Mouse (Mus musculus): ENCODE results near the gene Isg20. TPM values are rescaled to one million over a fixed set of nuclear protein-coding genes. Genes with fewer than 3 reads are reported as not detected.
A peak's percentile ranks its signal among the peaks of the same experiment; 100 is the strongest.

Isg20 gene
- total and polyA plus RNA-seq, 3 experiments = 63.1 to 240 (median 105) TPM

DNA sequence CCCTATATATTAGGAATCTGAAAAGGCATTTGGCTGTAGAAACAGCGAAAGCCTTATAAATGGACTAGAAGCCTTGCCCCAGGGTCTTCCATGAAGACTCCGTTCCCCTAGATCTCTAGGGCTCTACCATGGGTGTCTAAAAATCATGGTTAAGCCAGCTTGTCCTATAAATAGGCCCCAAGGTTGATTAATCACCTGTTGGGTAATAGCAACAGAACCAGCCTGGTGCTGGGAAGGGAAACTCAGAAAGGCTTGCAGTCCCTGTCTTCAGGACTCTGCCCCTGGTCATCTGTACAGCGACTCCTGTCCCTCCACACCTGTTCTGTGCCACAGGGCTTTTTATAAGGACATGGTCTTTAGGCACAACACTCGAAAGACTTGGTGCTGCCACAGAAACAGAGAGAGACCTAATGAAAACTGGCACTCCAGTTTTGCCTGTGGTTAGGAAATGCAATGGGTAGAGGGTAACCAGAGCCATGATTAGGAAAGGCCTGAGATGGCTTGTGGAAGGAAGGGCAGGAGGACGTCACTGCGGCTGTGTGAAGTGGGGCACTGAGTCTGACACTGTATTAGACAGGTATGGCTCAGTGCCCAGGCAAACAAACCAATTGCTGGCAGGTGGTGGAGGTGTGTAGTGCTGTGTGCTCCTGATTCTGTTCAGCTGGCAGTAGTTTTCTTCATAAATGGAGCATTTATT lies 9.9 kb upstream of the Isg20 start:
- Histone ChIP-seq H3K4me3 (ENCODE audit: control insufficient read depth in 1 of 2, insufficient read depth in 1 of 2, low read depth in 2 of 2, low read length in 2 of 2) (no peak overlapping the region), H3K4me1 (ENCODE audit: control insufficient read depth in 1 of 2, insufficient read depth in 2 of 2, low read length in 2 of 2) (peaks cover 0 to 6% of the 10 kb centered on the region in 2 experiments; a peak in 1 of 4 replicates), H3K27ac (ENCODE audit: control insufficient read depth, low read depth, low read length) (no peak overlapping the region), H3K9ac (ENCODE audit: control insufficient read depth, low read depth, low read length, poor library complexity, severe bottlenecking) (no peak overlapping the region), H3K36me3 (ENCODE audit: control insufficient read depth in 1 of 2, insufficient read depth in 2 of 2, low read length in 2 of 2) (peaks cover 2 to 10% of the 10 kb centered on the region in 2 experiments), H3K9me3 (replicated peaks; ENCODE audit: insufficient read depth, low read length) (no peaks in the 10 kb centered on the region), H3K79me2 (ENCODE audit: control insufficient read depth, insufficient read depth, low read length, poor library complexity) (peaks cover 28% of the 10 kb centered on the region), H3K27me3 (ENCODE audit: control insufficient read depth in 1 of 2, insufficient read depth in 2 of 2, low read length in 2 of 2) (no peaks in the 10 kb centered on the region)
- no peak for DNase-seq (ENCODE audit: low read depth, low spot score)
- TF ChIP-seq UBTF (IDR thresholded peaks at IDR 0.05; ENCODE audit: borderline replicate concordance, insufficient read depth, low read depth, low read length) (no peak), POLR2A (IDR thresholded peaks at IDR 0.05; ENCODE audit: control insufficient read depth in 1 of 2, insufficient read depth in 1 of 2, low read depth in 1 of 2, low read length in 2 of 2, poor library complexity in 1 of 2) (0 out of 4 replicates have a peak, but pooled peaks of 1 of the 2 experiments have one; percentile 5), SIN3A (IDR thresholded peaks at IDR 0.05; ENCODE audit: low read length) (no peak)

DNA sequence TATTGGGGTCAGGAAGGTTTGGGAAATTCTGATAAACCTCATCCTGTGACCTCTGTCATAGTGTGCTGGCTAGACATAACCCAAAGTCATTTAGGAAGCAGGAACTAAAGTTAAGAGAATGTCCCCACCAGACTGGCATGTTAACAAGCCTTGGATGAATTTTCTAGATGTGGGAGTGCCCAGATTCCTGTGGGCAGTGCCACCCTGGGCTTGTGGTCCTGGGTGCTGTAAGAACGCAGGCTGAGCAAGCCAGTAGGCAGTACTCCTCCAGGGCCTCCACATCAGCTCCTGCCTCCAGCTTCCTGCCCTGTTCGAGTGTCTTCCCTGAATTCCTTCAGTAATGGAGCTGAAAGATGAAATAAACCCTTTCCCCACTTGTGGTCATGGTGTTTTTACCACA lies 9.0 kb upstream of the Isg20 start:
- no peak for DNase-seq (ENCODE audit: low read depth, low spot score)
- H3K4me3 ChIP-seq (ENCODE audit: control insufficient read depth in 1 of 2, insufficient read depth in 1 of 2, low read depth in 2 of 2, low read length in 2 of 2) = no peak overlapping the region
- H3K79me2 ChIP-seq (ENCODE audit: control insufficient read depth, insufficient read depth, low read length, poor library complexity) = peaks cover 23% of the 10 kb centered on the region
- no peak overlapping the region for H3K27ac ChIP-seq (ENCODE audit: control insufficient read depth, low read depth, low read length)
- H3K9ac ChIP-seq (ENCODE audit: control insufficient read depth, low read depth, low read length, poor library complexity, severe bottlenecking) = no peak overlapping the region
- H3K27me3 ChIP-seq (ENCODE audit: control insufficient read depth in 1 of 2, insufficient read depth in 2 of 2, low read length in 2 of 2) = no peaks in the 10 kb centered on the region
- peaks cover 0 to 5% of the 10 kb centered on the region in 2 experiments; a peak in 1 of 4 replicates for H3K4me1 ChIP-seq (ENCODE audit: control insufficient read depth in 1 of 2, insufficient read depth in 2 of 2, low read length in 2 of 2)
- H3K9me3 ChIP-seq (replicated peaks; ENCODE audit: insufficient read depth, low read length) = no peaks in the 10 kb centered on the region
- peaks cover 0 to 12% of the 10 kb centered on the region in 2 experiments; a peak in 2 of 4 replicates for H3K36me3 ChIP-seq (ENCODE audit: control insufficient read depth in 1 of 2, insufficient read depth in 2 of 2, low read length in 2 of 2)
- TF ChIP-seq ELF1 (IDR thresholded peaks at IDR 0.05; ENCODE audit: low read depth, low read length) (no peak), KAT2A (conservative IDR thresholded peaks at IDR 0.05; ENCODE audit: low read depth, low read length) (no peak), ZKSCAN1 (IDR thresholded peaks at IDR 0.05; ENCODE audit: low read depth, low read length) (no peak), UBTF (IDR thresholded peaks at IDR 0.05; ENCODE audit: borderline replicate concordance, insufficient read depth, low read depth, low read length) (no peak), ZC3H11A (IDR thresholded peaks at IDR 0.05; ENCODE audit: low read depth, low read length) (no peak), MYB (IDR thresholded peaks at IDR 0.05; ENCODE audit: low read depth, low read length) (no peak), NELFE (IDR thresholded peaks at IDR 0.05; ENCODE audit: low read depth, low read length) (no peak), HCFC1 (IDR thresholded peaks at IDR 0.05; ENCODE audit: low read depth, low read length) (no peak), MAFK (IDR thresholded peaks at IDR 0.05; ENCODE audit: borderline replicate concordance, low read depth, low read length) (no peak), MYC (IDR thresholded peaks at IDR 0.05; ENCODE audit: low read depth, low read length) (no peak), MAX (IDR thresholded peaks at IDR 0.05; ENCODE audit: low read length) (no peak), CTCF (IDR thresholded peaks at IDR 0.05 in 2 of 3, conservative IDR thresholded peaks at IDR 0.05 in 1 of 3; ENCODE audit: control insufficient read depth in 1 of 3, insufficient read depth in 1 of 3, low read depth in 2 of 3, low read length in 3 of 3, poor library complexity in 1 of 3, severe bottlenecking in 1 of 3) (no peak), ZNF384 (IDR thresholded peaks at IDR 0.05; ENCODE audit: low read depth, low read length) (no peak), SMC3 (IDR thresholded peaks at IDR 0.05; ENCODE audit: low read depth, low read length) (no peak), USF2 (IDR thresholded peaks at IDR 0.05; ENCODE audit: borderline replicate concordance in 1 of 2, insufficient read depth in 1 of 2, low read depth in 1 of 2, low read length in 2 of 2) (no peak), GATA1 (IDR thresholded peaks at IDR 0.05; ENCODE audit: low read depth, low read length) (no peak), MXI1 (IDR thresholded peaks at IDR 0.05; ENCODE audit: low read depth, low read length) (no peak), EP300 (IDR thresholded peaks at IDR 0.05; ENCODE audit: low read depth in 1 of 2, low read length in 2 of 2) (no peak)
